In genomic region chr1:143503436-143504065, GRCm38 (mm10) we compare ENCODE assay signal across 10 mouse cellular contexts.
DNase-seq lines count a peak whose midpoint lies in the region; ATAC-seq and TF ChIP-seq lines count a peak whose summit lies in the region.
"Had no signal": no experiment of that assay in that cellular context is flagged by ENCODE, and none has a peak within 500 bp of the region (broad histone marks: within the 10 kb centered on the region; RNA-seq: fewer than 3 reads in every experiment).

No protein-coding gene starts in this region.

- H3K9ac ChIP-seq in hindbrain, embryonic 11.5 days (ENCODE audit: low read depth, low read length) = no peak overlapping the region
- no peak overlapping the region for H3K9ac ChIP-seq in hindbrain, embryonic 13.5 days
- H3K9ac ChIP-seq in embryonic facial prominence, embryonic 13.5 days = no peak overlapping the region
- no peak overlapping the region for H3K9ac ChIP-seq in limb, embryonic 14.5 days (ENCODE audit: low read depth, low read length, severe bottlenecking)
- no peak overlapping the region for H3K9ac ChIP-seq in liver, postnatal 0 days (replicated peaks)
- H3K9ac ChIP-seq: forebrain, embryonic 13.5 days had no signal

- TF ChIP-seq CTCF in Patski (IDR thresholded peaks at IDR 0.05) = no peak
- TF ChIP-seq CTCF in liver, postnatal 0 days (IDR thresholded peaks at IDR 0.05; ENCODE audit: low read depth) = no peak

- TF ChIP-seq POLR2A in limb, embryonic 14.5 days (IDR thresholded peaks at IDR 0.05; ENCODE audit: borderline replicate concordance, extremely low read depth, insufficient read depth, insufficient read length) = no peak

- in situ Hi-C loops in Patski (cut with MboI; ENCODE audit: low pct_unique_long_range_greater_than_20kb) = no loop called here

- no peaks in the 10 kb centered on the region for H3K9me3 ChIP-seq in hindbrain, embryonic 11.5 days (ENCODE audit: control insufficient read depth, low read length)
- no peaks in the 10 kb centered on the region for H3K9me3 ChIP-seq in hindbrain, embryonic 13.5 days
- H3K9me3 ChIP-seq in embryonic facial prominence, embryonic 13.5 days = no peaks in the 10 kb centered on the region
- no peaks in the 10 kb centered on the region for H3K9me3 ChIP-seq in limb, embryonic 14.5 days (ENCODE audit: control insufficient read depth, low read length)
- no peaks in the 10 kb centered on the region for H3K9me3 ChIP-seq in liver, postnatal 0 days (ENCODE audit: low read length)
- H3K9me3 ChIP-seq: forebrain, embryonic 13.5 days had no signal

- no peak for TF ChIP-seq EP300 in liver, postnatal 0 days (IDR thresholded peaks at IDR 0.05; ENCODE audit: low read depth)

- no peak for DNase-seq in hindbrain, embryonic 11.5 days (ENCODE audit: low spot score)
- DNase-seq in Patski (ENCODE audit: low read depth, low spot score) = no peak
- peak; percentile 45 for DNase-seq in limb, embryonic 14.5 days (ENCODE audit: low spot score)
- no peak for DNase-seq in liver, postnatal 0 days
- DNase-seq in cerebellum, adult 11-12 months = no peak

- 0 out of 2 replicates have a peak, but pooled peaks have one; percentile 35 for ATAC-seq in hindbrain, embryonic 11.5 days (ENCODE audit: low FRiP score)
- ATAC-seq in hindbrain, embryonic 13.5 days (ENCODE audit: low FRiP score) = no peak
- ATAC-seq in Patski = peak; percentile 57
- ATAC-seq in embryonic facial prominence, embryonic 13.5 days (ENCODE audit: insufficient number of reproducible peaks, insufficient read depth, low FRiP score, low TSS enrichment, low read depth) = no peak
- ATAC-seq in limb, embryonic 14.5 days (ENCODE audit: low FRiP score, low read depth) = peak; percentile 81
- ATAC-seq in liver, postnatal 0 days = no peak
- no peak for ATAC-seq in megakaryocyte-erythroid progenitor cell, adult 5-6 weeks (replicated peaks; ENCODE audit: low FRiP score, low TSS enrichment, poor library complexity, severe bottlenecking)
- ATAC-seq: forebrain, embryonic 13.5 days had no signal

- CTCF ChIA-PET in Patski (lab: Charles Lee) = interaction anchor here (1.1 to 1.2 kb wide), 2 partner anchors 12 to 14 kb away, joined by 3 to 5 read pairs; no protein-coding TSS in a partner anchor

- no peaks in the 10 kb centered on the region for H3K4me1 ChIP-seq in hindbrain, embryonic 11.5 days (replicated peaks; ENCODE audit: control insufficient read depth, insufficient read depth, low read length)
- no peaks in the 10 kb centered on the region for H3K4me1 ChIP-seq in hindbrain, embryonic 13.5 days (replicated peaks)
- peaks cover 8% of the 10 kb centered on the region; the same call in 1 of the 2 replicates for H3K4me1 ChIP-seq in embryonic facial prominence, embryonic 13.5 days
- H3K4me1 ChIP-seq in limb, embryonic 14.5 days (ENCODE audit: control insufficient read depth, insufficient read depth, low read length) = peaks cover 5% of the 10 kb centered on the region
- H3K4me1 ChIP-seq in liver, postnatal 0 days (ENCODE audit: insufficient read depth) = no peaks in the 10 kb centered on the region
- H3K4me1 ChIP-seq: forebrain, embryonic 13.5 days had no signal

- WGBS in hindbrain, embryonic 11.5 days = 65% methylated on average over 11 of the region's 11 CpGs
- 68% methylated on average over 11 of the region's 11 CpGs for WGBS in hindbrain, embryonic 13.5 days
- 16% methylated on average over 11 of the region's 11 CpGs for WGBS in embryonic facial prominence, embryonic 13.5 days
- WGBS in limb, embryonic 14.5 days = 32% methylated on average over 11 of the region's 11 CpGs
- WGBS in liver, postnatal 0 days (ENCODE audit: insufficient replicate concordance) = 73% methylated on average over 11 of the region's 11 CpGs

- no peaks in the 10 kb centered on the region for H3K36me3 ChIP-seq in hindbrain, embryonic 11.5 days (ENCODE audit: control insufficient read depth, insufficient read depth, low read length)
- no peaks in the 10 kb centered on the region for H3K36me3 ChIP-seq in hindbrain, embryonic 13.5 days
- H3K36me3 ChIP-seq in embryonic facial prominence, embryonic 13.5 days = no peaks in the 10 kb centered on the region
- H3K36me3 ChIP-seq in limb, embryonic 14.5 days (ENCODE audit: control insufficient read depth, insufficient read depth, low read length) = no peaks in the 10 kb centered on the region
- H3K36me3 ChIP-seq in liver, postnatal 0 days (replicated peaks; ENCODE audit: insufficient read depth, low read length) = no peaks in the 10 kb centered on the region

- H3K27ac ChIP-seq in hindbrain, embryonic 11.5 days (ENCODE audit: low read depth, low read length) = no peak overlapping the region
- H3K27ac ChIP-seq in hindbrain, embryonic 13.5 days = no peak overlapping the region
- peak overlapping the region; percentile 36; the same call in 1 of the 2 replicates for H3K27ac ChIP-seq in embryonic facial prominence, embryonic 13.5 days
- H3K27ac ChIP-seq in limb, embryonic 14.5 days (replicated peaks; ENCODE audit: low read depth, low read length) = no peak overlapping the region; the same call in 1 of the 2 replicates
- H3K27ac ChIP-seq in liver, postnatal 0 days (ENCODE audit: low read depth) = no peak overlapping the region
- H3K27ac ChIP-seq: forebrain, embryonic 13.5 days; macrophage had no signal

- H3K27me3 ChIP-seq in hindbrain, embryonic 11.5 days (ENCODE audit: control insufficient read depth, insufficient read depth, low read length) = no peaks in the 10 kb centered on the region
- H3K27me3 ChIP-seq in hindbrain, embryonic 13.5 days = no peaks in the 10 kb centered on the region
- no peaks in the 10 kb centered on the region for H3K27me3 ChIP-seq in Patski
- no peaks in the 10 kb centered on the region for H3K27me3 ChIP-seq in embryonic facial prominence, embryonic 13.5 days
- no peaks in the 10 kb centered on the region for H3K27me3 ChIP-seq in limb, embryonic 14.5 days (ENCODE audit: control insufficient read depth, insufficient read depth, low read length)
- no peaks in the 10 kb centered on the region for H3K27me3 ChIP-seq in liver, postnatal 0 days (ENCODE audit: insufficient read depth, low read length)
- H3K27me3 ChIP-seq: forebrain, embryonic 13.5 days had no signal

- H3K4me2 ChIP-seq in hindbrain, embryonic 11.5 days (replicated peaks; ENCODE audit: low read depth, low read length) = no peak overlapping the region
- no peak overlapping the region for H3K4me2 ChIP-seq in hindbrain, embryonic 13.5 days
- peak overlapping the region; percentile 7; the same call in 1 of the 2 replicates for H3K4me2 ChIP-seq in embryonic facial prominence, embryonic 13.5 days
- H3K4me2 ChIP-seq in limb, embryonic 14.5 days (replicated peaks; ENCODE audit: low read depth, low read length, severe bottlenecking) = 0 out of 2 replicates have a peak overlapping the region, but pooled peaks have one; percentile 13
- no peak overlapping the region for H3K4me2 ChIP-seq in liver, postnatal 0 days (ENCODE audit: low read depth, low read length)
- H3K4me2 ChIP-seq: forebrain, embryonic 13.5 days had no signal

- H3K4me3 ChIP-seq in hindbrain, embryonic 11.5 days (ENCODE audit: low read depth, low read length) = no peak overlapping the region
- no peak overlapping the region for H3K4me3 ChIP-seq in hindbrain, embryonic 13.5 days
- no peak overlapping the region for H3K4me3 ChIP-seq in embryonic facial prominence, embryonic 13.5 days
- no peak overlapping the region for H3K4me3 ChIP-seq in limb, embryonic 14.5 days (replicated peaks; ENCODE audit: low read length)
- no peak overlapping the region for H3K4me3 ChIP-seq in liver, postnatal 0 days (ENCODE audit: low read depth, low read length)
- H3K4me3 ChIP-seq: forebrain, embryonic 13.5 days had no signal

- POLR2A ChIA-PET in Patski (lab: Charles Lee) = interaction anchor here (1.1 kb wide), 1 partner anchor 20 kb away, joined by 3 read pairs; no protein-coding TSS in a partner anchor

Comparison
In these comparisons a context has a peak if more than half of its experiments do, and no peak if none do; other contexts are left out.
1. ATAC-seq: peak in hindbrain, embryonic 11.5 days (single experiment), Patski (single experiment) and limb, embryonic 14.5 days (single experiment); none in hindbrain, embryonic 13.5 days (single experiment), embryonic facial prominence, embryonic 13.5 days (single experiment), liver, postnatal 0 days (single experiment) and megakaryocyte-erythroid progenitor cell, adult 5-6 weeks (single experiment).
2. H3K4me2 ChIP-seq: peak in embryonic facial prominence, embryonic 13.5 days (single experiment) and limb, embryonic 14.5 days (single experiment); none in hindbrain, embryonic 11.5 days (single experiment), hindbrain, embryonic 13.5 days (single experiment) and liver, postnatal 0 days (single experiment).